Mouse (Mus musculus): Measurements from ENCODE around the gene Eif4e2. TPM values are rescaled to one million over a fixed set of nuclear protein-coding genes. Genes with fewer than 3 reads are reported as not detected.

The Eif4e2 gene
- 181 and 202 TPM in 2 replicates for polyA plus RNA-seq (2016; fragmentation: Nextera tagmentation; extraction: Ambion mirVana)

DNA sequence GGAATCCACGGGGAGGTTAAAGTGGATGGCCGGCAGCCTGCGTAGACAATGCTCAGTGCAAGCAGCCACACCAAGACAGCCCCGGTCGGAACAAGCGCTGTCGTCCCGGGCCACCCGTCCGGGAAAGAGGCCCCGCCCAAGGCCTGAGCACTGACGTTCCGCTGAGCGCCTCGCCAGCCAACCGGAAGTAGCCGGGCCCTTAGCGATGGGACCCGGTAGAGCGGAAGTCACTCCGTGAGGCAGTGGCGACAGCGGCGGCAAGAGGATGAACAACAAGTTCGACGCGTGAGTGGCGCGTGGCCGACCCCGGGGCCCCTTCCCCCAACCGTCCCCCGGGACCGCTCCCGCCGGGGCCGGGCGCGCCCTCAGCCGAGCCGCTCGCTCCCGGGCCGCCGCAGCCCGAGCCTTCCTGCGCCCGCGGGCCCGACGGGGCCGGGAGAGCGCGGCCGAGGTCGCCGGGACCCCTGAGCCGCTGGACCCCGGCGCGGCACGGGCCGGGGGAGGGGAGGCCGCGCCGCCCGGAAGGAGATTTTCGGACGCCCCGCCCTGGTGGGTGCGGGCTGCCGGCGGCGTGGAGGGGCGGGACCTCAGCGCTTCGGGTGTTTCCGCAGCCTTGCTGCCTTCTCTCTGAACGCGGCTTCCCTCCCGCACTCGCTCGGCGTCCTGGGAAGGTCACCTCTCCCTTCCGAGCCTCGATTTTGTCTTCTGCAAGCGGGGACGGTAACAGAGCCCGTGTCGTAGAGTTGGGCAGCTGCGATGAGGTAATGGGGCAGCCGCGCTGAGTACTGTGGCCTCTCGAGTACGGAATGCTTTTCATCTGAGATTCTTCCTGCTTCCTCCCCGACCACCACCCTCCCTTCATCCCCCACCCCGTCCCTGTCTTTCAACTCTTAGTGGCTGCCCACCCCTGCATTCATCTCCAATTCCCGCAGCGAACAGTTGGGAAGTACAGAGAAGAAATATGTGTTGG, at the start of gene Eif4e2:
Eif4e2 (plus strand) TSS at position 180 of the 970 bp plus-strand sequence.
- DNase-seq (ENCODE audit: low spot score), result peak; percentile 97
- Histone ChIP-seq H3K27ac (peak within 1 kb of the TSS; percentile 99), H3K9me3 (replicated peaks) (no peaks in the 10 kb centered on the region), H3K4me3 (peak within 1 kb of the TSS; percentile 88), H3K36me3 (peaks cover 30% of the 10 kb centered on the region), H3K27me3 (ENCODE audit: low read depth, poor library complexity, severe bottlenecking) (peaks cover 4% of the 10 kb centered on the region; the same call in 1 of the 2 replicates), H3K4me1 (peaks cover 24% of the 10 kb centered on the region)
- under 1% methylated on average over 98 of the region's 99 CpGs for WGBS

DNA sequence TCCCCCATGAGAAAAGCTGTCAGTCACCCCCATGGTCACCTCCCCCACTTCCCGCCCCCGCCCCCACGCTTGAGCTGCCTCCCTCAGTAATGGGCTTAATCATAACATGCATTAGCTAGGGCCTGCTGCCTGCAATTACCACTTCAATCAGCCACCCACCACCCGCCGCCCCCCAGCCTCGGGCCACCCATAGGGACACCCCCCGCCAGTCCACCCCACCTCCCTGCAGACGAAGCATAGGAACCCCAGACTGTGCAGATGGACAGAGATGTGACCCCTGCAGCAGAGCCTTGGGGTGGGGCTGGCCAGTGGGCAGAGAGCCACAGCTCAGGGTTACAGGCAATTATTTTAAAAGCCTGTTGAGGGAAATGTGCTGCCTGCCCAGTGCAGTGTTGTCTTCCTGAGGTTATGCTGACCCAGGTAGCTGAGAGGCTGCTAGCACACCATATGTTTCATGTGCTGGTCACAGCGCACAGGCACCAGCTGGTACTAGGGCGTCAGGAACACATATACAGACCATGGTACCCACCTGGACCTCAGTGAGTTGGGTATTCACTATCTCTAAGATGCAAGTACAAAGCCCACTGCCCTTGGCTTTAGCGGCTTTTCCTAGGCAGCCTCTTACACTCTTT, 49.4 kb upstream of the Eif4e2 start:
- Histone ChIP-seq H3K27ac (no peak overlapping the region), H3K4me3 (no peak overlapping the region), H3K4me1 (peaks cover 17% of the 10 kb centered on the region), H3K36me3 (no peaks in the 10 kb centered on the region), H3K27me3 (ENCODE audit: low read depth, poor library complexity, severe bottlenecking) (peaks cover 100% of the 10 kb centered on the region), H3K9me3 (replicated peaks) (no peaks in the 10 kb centered on the region)
- no peak for DNase-seq (ENCODE audit: low spot score)
- 26% methylated on average over 11 of the region's 11 CpGs for WGBS

DNA sequence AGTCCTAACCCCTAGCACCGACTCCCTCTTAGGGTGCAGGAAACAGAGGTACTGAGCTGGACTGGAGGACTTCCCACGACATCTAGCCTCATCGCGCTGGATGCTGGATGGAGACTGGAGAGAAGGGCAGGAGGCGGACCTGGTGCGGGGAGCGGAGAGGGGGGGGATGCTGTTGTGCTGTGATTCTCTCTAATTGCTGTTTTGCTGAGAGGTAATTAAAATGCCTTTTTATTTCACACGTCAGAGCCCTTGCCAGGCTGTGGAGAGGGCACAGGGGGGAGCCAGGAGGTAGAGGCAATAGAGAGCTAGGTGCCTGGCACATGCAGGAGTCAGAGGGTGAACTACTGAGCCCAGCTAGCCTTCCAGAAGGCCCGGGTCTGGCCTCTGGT, 48.9 kb upstream of the Eif4e2 start:
- Histone ChIP-seq H3K27me3 (ENCODE audit: low read depth, poor library complexity, severe bottlenecking) (peaks cover 100% of the 10 kb centered on the region), H3K9me3 (replicated peaks) (no peaks in the 10 kb centered on the region), H3K4me1 (peaks cover 22% of the 10 kb centered on the region), H3K4me3 (no peak overlapping the region), H3K27ac (no peak overlapping the region), H3K36me3 (no peaks in the 10 kb centered on the region)
- DNase-seq (ENCODE audit: low spot score), result no peak
- 41% methylated on average over 9 of the region's 9 CpGs for WGBS

DNA sequence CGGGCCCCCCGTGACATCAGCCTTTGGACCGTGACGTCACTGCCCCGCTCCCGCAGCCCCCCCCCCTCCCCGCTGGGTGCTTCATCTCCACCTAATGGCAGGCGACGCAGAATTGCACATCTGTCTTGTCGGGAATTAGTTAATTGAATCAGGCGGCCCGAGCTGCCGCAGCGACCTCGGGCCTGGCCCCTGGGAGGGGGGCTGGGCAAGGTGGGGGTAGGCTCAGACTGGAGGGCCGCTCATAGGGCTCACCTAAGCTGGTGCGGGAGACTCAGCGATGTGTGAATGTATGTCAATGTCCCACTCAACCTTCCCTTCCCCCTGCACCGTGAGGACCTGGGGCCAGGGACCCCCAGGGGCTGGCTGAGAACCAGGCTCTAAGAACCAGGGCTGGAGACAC, 43.3 kb upstream of the Eif4e2 start:
- Histone ChIP-seq H3K9me3 (replicated peaks) (no peaks in the 10 kb centered on the region), H3K4me3 (0 out of 2 replicates have a peak overlapping the region, but pooled peaks have one; percentile 28), H3K4me1 (peaks cover 42% of the 10 kb centered on the region), H3K27me3 (ENCODE audit: low read depth, poor library complexity, severe bottlenecking) (peaks cover 93% of the 10 kb centered on the region), H3K27ac (no peak overlapping the region), H3K36me3 (no peaks in the 10 kb centered on the region)
- 10% methylated on average over 19 of the region's 19 CpGs for WGBS
- no peak for DNase-seq (ENCODE audit: low spot score)

DNA sequence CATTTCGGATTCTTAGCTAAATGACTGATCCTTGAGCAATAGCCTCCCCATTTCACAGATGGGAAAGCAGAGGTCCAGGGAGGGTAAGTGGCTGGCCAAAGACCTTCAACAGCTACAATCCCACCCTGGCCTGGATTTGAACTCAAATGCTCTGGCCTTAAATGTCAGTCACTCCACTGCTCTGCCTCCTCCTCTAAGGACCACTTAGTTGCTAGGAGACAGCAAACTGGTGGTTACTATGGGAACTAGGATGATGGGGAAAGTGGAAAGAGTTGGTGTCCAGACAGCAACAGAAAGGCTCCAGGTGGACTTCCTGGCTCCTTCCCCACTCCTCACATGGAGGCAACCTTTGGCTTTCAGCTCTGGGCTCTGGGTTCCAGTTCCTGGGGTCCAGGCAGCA, 42.4 kb upstream of the Eif4e2 start:
- peaks cover 90% of the 10 kb centered on the region for H3K27me3 ChIP-seq (ENCODE audit: low read depth, poor library complexity, severe bottlenecking)
- DNase-seq (ENCODE audit: low spot score), result no peak
- peaks cover 50% of the 10 kb centered on the region for H3K4me1 ChIP-seq
- no peak overlapping the region for H3K4me3 ChIP-seq
- no peaks in the 10 kb centered on the region for H3K36me3 ChIP-seq
- no peak overlapping the region for H3K27ac ChIP-seq
- WGBS, result 90% methylated on average over 1 of the region's 1 CpGs
- H3K9me3 ChIP-seq (replicated peaks), result no peaks in the 10 kb centered on the region

DNA sequence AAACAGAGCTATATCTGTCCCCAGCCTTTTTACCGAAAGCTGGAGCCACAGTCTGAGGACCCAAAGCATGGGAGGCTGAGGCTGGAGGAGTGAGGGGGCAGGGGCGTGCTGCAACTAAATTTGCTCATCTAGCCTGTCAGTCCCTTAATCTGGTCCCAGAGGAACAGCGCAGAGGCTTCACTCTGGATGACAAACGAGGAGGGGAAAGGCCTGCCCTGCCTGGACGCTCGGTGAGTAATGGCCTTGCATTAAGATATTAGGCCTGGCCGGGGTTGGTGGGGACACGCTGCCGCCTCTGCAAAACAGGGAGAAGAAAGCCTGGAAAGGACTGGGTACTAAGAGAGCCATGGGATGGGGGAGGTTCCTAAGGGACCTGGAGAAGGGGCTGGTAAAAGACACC, 41.4 kb upstream of the Eif4e2 start:
- WGBS, result 29% methylated on average over 9 of the region's 9 CpGs
- DNase-seq (ENCODE audit: low spot score), result no peak
- H3K27ac ChIP-seq, result no peak overlapping the region

DNA sequence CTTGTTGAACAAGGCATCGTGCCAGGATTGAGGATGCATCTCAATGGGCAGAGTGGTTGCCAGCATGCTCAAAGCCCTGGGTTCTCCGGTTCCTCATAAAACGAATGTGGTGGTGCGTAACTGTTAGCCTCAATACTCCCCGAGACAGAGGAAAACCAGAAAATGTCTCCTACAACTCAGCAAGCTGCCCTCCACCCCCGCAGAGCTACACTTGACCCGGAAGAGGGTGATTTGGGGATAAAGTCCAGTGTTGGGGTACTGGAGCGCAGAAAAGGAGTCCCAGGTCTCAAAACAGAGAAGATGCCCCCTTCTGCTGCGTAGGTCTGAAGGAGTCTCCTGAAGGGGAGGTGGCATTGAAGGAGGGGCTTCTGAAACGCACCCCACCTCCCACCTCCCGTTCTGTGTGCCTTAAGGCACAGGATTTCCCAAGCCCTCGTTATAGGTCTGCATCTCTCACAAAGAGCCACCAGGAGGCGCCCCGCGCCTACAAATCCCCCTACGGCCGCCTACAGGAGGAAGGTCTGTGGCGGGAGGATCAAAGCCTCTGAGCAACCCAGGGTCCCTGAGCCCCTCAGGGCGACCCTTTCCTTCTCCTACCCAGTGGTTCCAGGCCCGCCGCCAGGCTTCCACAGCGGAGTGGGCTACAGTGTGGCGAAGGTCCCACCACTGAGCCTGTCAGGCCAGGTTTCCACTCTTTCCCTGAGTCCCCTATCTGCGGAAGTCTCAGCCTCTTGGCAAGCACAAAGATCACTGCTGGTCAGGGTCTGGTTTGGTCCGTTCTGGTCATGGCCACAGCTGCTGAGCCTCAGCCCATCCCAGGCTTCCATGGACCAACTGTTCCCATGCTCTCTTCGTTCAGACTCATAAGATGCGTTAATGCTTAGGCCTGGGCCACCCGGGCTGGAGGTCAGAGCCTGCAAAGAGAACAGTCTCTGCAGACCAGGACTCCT, 39.4 kb upstream of the Eif4e2 start:
- DNase-seq (ENCODE audit: low spot score), result peak; percentile 87
- 0 out of 2 replicates have a peak overlapping the region, but pooled peaks have one; percentile 30 for H3K27ac ChIP-seq
- peaks cover 45% of the 10 kb centered on the region for H3K4me1 ChIP-seq
- no peaks in the 10 kb centered on the region for H3K36me3 ChIP-seq
- H3K27me3 ChIP-seq (ENCODE audit: low read depth, poor library complexity, severe bottlenecking), result peaks cover 70% of the 10 kb centered on the region
- 26% methylated on average over 28 of the region's 28 CpGs for WGBS
- H3K4me3 ChIP-seq, result peak overlapping the region; percentile 13; the same call in 1 of the 2 replicates
- H3K9me3 ChIP-seq (replicated peaks), result no peaks in the 10 kb centered on the region

More for the DNA sequence above, 41.4 kb upstream of the Eif4e2 start:
- H3K4me1 ChIP-seq, result peaks cover 50% of the 10 kb centered on the region
- no peaks in the 10 kb centered on the region for H3K9me3 ChIP-seq (replicated peaks)
- no peaks in the 10 kb centered on the region for H3K36me3 ChIP-seq
- H3K27me3 ChIP-seq (ENCODE audit: low read depth, poor library complexity, severe bottlenecking), result peaks cover 86% of the 10 kb centered on the region
- no peak overlapping the region for H3K4me3 ChIP-seq

DNA sequence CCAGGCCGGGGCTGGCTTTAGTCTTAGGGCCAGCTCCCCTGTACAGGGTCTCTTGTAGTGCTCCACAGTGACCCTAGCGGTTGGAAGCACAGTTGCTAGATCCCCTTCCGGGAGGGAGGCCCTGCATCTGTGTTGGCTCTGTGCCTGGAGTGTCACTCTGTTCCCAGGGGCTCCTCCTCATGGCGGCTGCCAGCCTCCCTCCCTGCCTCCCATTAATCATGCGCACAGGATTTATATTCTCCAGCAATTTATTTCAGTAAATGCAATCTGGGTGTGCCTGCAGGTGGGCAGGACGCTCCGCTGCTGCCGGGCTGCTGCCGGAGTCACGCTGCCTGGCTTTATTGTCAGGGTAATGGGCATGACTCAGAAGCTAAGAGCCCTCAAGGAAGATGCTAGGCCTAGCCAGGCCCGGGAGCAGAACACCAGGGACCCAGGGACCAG, 37.8 kb upstream of the Eif4e2 start:
- Histone ChIP-seq H3K27ac (no peak overlapping the region), H3K4me3 (no peak overlapping the region), H3K27me3 (ENCODE audit: low read depth, poor library complexity, severe bottlenecking) (peaks cover 66% of the 10 kb centered on the region), H3K36me3 (no peaks in the 10 kb centered on the region), H3K9me3 (replicated peaks) (no peaks in the 10 kb centered on the region), H3K4me1 (peaks cover 29% of the 10 kb centered on the region)
- DNase-seq (ENCODE audit: low spot score), result peak; percentile 67
- 19% methylated on average over 11 of the region's 11 CpGs for WGBS

DNA sequence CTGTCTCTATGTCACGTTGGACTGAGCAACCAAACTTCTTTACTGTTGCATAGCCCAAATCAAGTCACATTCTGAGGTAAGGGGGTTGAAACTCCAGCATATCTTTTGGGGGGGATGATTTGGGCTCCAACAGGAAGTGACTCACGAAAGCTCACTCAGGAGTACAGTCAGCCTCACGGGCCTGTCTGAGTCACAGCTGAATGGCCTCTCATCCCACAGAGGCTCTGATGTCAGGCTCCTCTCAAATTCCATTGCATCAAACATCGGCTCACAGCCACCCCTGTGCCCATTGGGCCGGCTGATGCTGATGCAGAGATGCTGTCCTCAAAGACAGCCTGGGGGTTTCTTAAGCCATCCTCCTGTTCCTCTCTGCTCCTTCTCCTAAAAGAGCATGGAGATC, 32.8 kb upstream of the Eif4e2 start:
- DNase-seq (ENCODE audit: low spot score), result no peak
- Histone ChIP-seq H3K27me3 (ENCODE audit: low read depth, poor library complexity, severe bottlenecking) (peaks cover 76% of the 10 kb centered on the region), H3K4me3 (no peak overlapping the region), H3K9me3 (replicated peaks) (no peaks in the 10 kb centered on the region), H3K36me3 (no peaks in the 10 kb centered on the region), H3K27ac (no peak overlapping the region), H3K4me1 (peaks cover 14% of the 10 kb centered on the region)
- WGBS, result 51% methylated on average over 5 of the region's 5 CpGs

DNA sequence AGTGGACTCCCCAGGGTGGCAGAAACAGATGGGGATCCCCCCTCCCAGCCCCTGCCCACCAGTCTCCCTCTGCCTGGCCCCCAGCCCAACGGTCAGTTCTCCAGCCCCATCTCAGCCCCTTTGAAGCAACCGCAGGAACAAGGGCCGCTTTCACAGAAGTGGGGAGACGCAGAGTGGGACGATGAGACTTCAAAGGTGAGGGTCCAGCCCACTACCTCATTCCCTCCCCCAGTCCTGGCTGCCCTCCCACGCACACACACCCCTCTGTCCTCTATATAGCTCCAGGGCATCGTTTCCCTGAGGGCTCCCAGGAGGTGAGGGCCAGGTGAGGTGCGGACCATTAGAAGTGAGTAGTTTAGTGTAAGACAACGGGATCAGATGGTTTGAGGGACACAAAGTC, 30.7 kb upstream of the Eif4e2 start, which contains the start of gene Prss56:
Prss56 (plus strand) TSS at position 301 of the 400 bp plus-strand sequence.
- H3K27ac ChIP-seq, result no peak within 1 kb of the TSS
- WGBS, result 32% methylated on average over 9 of the region's 9 CpGs
- no peak for DNase-seq (ENCODE audit: low spot score)

DNA sequence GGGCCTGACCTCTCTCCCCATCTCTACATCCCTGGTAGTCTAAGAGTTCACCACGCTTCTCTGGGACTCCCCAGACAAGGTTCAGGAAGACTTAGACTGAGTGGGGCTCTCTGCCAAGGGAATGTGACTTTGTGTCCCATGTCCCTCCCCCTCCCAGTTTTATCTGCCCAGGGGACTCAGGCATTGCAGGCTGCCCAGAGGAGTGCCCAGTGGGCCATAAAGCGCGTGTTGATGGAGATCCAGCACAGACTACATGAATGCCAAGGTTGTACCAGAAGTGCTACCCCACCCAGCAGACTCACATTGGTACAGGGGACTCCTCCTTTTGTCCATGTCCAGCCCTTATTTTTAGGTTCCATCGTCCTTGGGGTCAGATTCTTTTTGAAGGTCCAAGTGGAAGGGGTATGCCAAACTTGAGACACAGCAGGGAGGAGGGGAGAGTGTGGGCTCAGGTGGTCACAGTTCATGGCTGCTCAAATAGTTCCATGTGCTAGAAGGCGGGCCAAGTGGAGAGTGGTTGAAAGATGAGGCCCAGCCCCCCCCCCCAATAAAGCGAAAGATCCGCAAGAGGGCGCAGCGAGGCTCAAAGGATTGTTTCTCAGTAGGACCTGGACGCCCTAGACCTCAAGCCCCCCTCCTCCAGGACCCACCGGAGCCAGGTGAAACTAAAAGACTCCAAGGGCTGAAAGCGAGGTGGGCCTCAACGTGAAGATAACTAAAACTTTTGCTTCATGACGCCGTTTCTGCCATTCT, 29.5 kb upstream of the Eif4e2 start:
- WGBS, result 31% methylated on average over 15 of the region's 15 CpGs

More for the DNA sequence above, 30.7 kb upstream of the Eif4e2 start, which contains the start of gene Prss56:
- H3K4me1 ChIP-seq, result peaks cover 21% of the 10 kb centered on the region
- H3K9me3 ChIP-seq (replicated peaks), result no peaks in the 10 kb centered on the region
- H3K36me3 ChIP-seq, result no peaks in the 10 kb centered on the region
- H3K4me3 ChIP-seq, result no peak within 1 kb of the TSS
- peaks cover 82% of the 10 kb centered on the region for H3K27me3 ChIP-seq (ENCODE audit: low read depth, poor library complexity, severe bottlenecking)

More for the DNA sequence above, 29.5 kb upstream of the Eif4e2 start:
- H3K27ac ChIP-seq, result no peak overlapping the region
- no peaks in the 10 kb centered on the region for H3K36me3 ChIP-seq
- H3K27me3 ChIP-seq (ENCODE audit: low read depth, poor library complexity, severe bottlenecking), result peaks cover 94% of the 10 kb centered on the region
- H3K4me1 ChIP-seq, result peaks cover 21% of the 10 kb centered on the region
- H3K4me3 ChIP-seq, result no peak overlapping the region
- no peaks in the 10 kb centered on the region for H3K9me3 ChIP-seq (replicated peaks)
- DNase-seq (ENCODE audit: low spot score), result peak; percentile 52
